Mouse (Mus musculus) kidney, embryonic 14.5 days (tissue): Measurements from ENCODE around the gene Cdh22. TPM values are rescaled to one million over a fixed set of nuclear protein-coding genes. Genes with fewer than 3 reads are reported as not detected.

Source experiments
- ATAC-seq: fragments of 200-750 bp; cut with Nextera tagmentation; 2 replicates; pipeline ENCODE4 v1.8.0; 2017; ENCODE audit warnings: moderate number of reproducible peaks, mild to moderate bottlenecking, moderate TSS enrichment, moderate library complexity; ENCODE audit not compliant: low FRiP score, low TSS enrichment
- H3K27ac ChIP-seq: fragments of 300-500 bp; sonication (generic); 2 replicates; pipeline ENCODE4 v1.5.1; 2014; ENCODE audit warnings: low read depth, mild to moderate bottlenecking, low read length, moderate library complexity, mixed read lengths
- H3K27me3 ChIP-seq: fragments of 300-500 bp; sonication (generic); 2 replicates; pipeline ENCODE4 v1.6.1; 2014; ENCODE audit warnings: mild to moderate bottlenecking, low read length; ENCODE audit not compliant: control insufficient read depth, insufficient read depth
- H3K36me3 ChIP-seq: fragments of 300-500 bp; sonication (generic); 2 replicates; pipeline ENCODE4 v1.6.1; 2014; ENCODE audit warnings: low read length, mixed read lengths; ENCODE audit not compliant: control insufficient read depth, insufficient read depth
- H3K4me1 ChIP-seq: fragments of 300-500 bp; sonication (generic); 2 replicates; pipeline ENCODE4 v1.6.1; 2014; ENCODE audit warnings: low read length, mixed read lengths; ENCODE audit not compliant: control insufficient read depth, insufficient read depth
- H3K4me2 ChIP-seq: fragments of 300-500 bp; sonication (generic); replicated peaks from 2 replicates; pipeline ENCODE4 v1.6.1; 2014; ENCODE audit warnings: low read depth, mild to moderate bottlenecking, low read length
- H3K4me3 ChIP-seq: fragments of 300-500 bp; sonication (generic); 2 replicates; pipeline ENCODE4 v1.5.1; 2014; ENCODE audit warnings: mild to moderate bottlenecking, low read length
- H3K9ac ChIP-seq: fragments of 300-500 bp; sonication (generic); 2 replicates; pipeline ENCODE4 v1.6.1; 2014; ENCODE audit warnings: low read depth, mild to moderate bottlenecking, low read length, moderate library complexity
- H3K9me3 ChIP-seq: fragments of 300-500 bp; sonication (generic); 2 replicates; pipeline ENCODE4 v1.6.1; 2016; ENCODE audit warnings: low read length; ENCODE audit not compliant: control insufficient read depth
- WGBS: fragments of 180-500 bp; shearing (Covaris S2); extraction: QIAGEN DNeasy Blood & Tissue Kit; methylation state at CpG from one replicate; pipeline ENCODE4 v1.1.7; 2014; 5-methylcytosine and 5-hydroxymethylcytosine counted together
- polyA plus RNA-seq: library from polyadenylated mRNA; unstranded; fragments of >200 nt; fragmentation: Nextera tagmentation; extraction: Ambion mirVana; gene quantifications from 2 replicates; pipeline ENCODE4 v1.2.1, GENCODE M21; 2014

The Cdh22 gene
- polyA plus RNA-seq, 1 experiment from 2014 or later, result 0.74 TPM

- Histone ChIP-seq H3K9me3 (no peaks in the 10 kb centered on the region), H3K4me3 (no peak overlapping the region), H3K9ac (no peak overlapping the region), H3K4me2 (no peak overlapping the region), H3K27me3 (peaks cover 32% of the 10 kb centered on the region), H3K4me1 (peaks cover 10% of the 10 kb centered on the region; the same call in 1 of the 2 replicates), H3K27ac (no peak overlapping the region), H3K36me3 (no peaks in the 10 kb centered on the region)
- no peak for ATAC-seq
- 82% methylated on average over 9 of the region's 9 CpGs for WGBS
These were observed 46.8 kb downstream of the Cdh22 start for GRCm38 (mm10) chr2:165187648-165188380.

- 28% methylated on average over 9 of the region's 9 CpGs for WGBS
- Histone ChIP-seq H3K27me3 (peaks cover 46% of the 10 kb centered on the region), H3K4me2 (no peak overlapping the region), H3K9me3 (no peaks in the 10 kb centered on the region), H3K4me3 (no peak overlapping the region), H3K4me1 (peaks cover 13% of the 10 kb centered on the region; the same call in 1 of the 2 replicates), H3K36me3 (no peaks in the 10 kb centered on the region), H3K9ac (no peak overlapping the region), H3K27ac (no peak overlapping the region)
- peak; percentile 63 for ATAC-seq
These were observed 50.5 kb downstream of the Cdh22 start for GRCm38 (mm10) chr2:165184015-165184633.

GRCm38 (mm10) chr2:165182085-165182976 is 52.3 kb downstream of the Cdh22 start:
- Histone ChIP-seq H3K9me3 (no peaks in the 10 kb centered on the region), H3K4me1 (peaks cover 13% of the 10 kb centered on the region; the same call in 1 of the 2 replicates), H3K27ac (0 out of 2 replicates have a peak overlapping the region, but pooled peaks have one; percentile 24), H3K27me3 (peaks cover 55% of the 10 kb centered on the region), H3K9ac (no peak overlapping the region), H3K4me3 (no peak overlapping the region), H3K4me2 (no peak overlapping the region), H3K36me3 (no peaks in the 10 kb centered on the region)
- 0 out of 2 replicates have a peak, but pooled peaks have one; percentile 50 for ATAC-seq
- 43% methylated on average over 11 of the region's 11 CpGs for WGBS

GRCm38 (mm10) chr2:165179231-165179630 is 55.4 kb downstream of the Cdh22 start:
- no peaks in the 10 kb centered on the region for H3K9me3 ChIP-seq
- WGBS, result 54% methylated on average over 10 of the region's 10 CpGs
- H3K4me2 ChIP-seq, result no peak overlapping the region
- peaks cover 13% of the 10 kb centered on the region; the same call in 1 of the 2 replicates for H3K4me1 ChIP-seq
- H3K36me3 ChIP-seq, result no peaks in the 10 kb centered on the region
- H3K27ac ChIP-seq, result no peak overlapping the region
- H3K27me3 ChIP-seq, result peaks cover 71% of the 10 kb centered on the region
- no peak for ATAC-seq
- H3K9ac ChIP-seq, result no peak overlapping the region
- no peak overlapping the region for H3K4me3 ChIP-seq

- H3K27me3 ChIP-seq, result peaks cover 71% of the 10 kb centered on the region
- no peak overlapping the region for H3K4me2 ChIP-seq
- H3K36me3 ChIP-seq, result no peaks in the 10 kb centered on the region
- no peak overlapping the region for H3K4me3 ChIP-seq
- ATAC-seq, result no peak
- no peaks in the 10 kb centered on the region for H3K9me3 ChIP-seq
- H3K4me1 ChIP-seq, result 0 out of 2 replicates have a peak, but pooled peaks cover 3% of the 10 kb centered on the region
- 21% methylated on average over 9 of the region's 9 CpGs for WGBS
- no peak overlapping the region for H3K27ac ChIP-seq
- no peak overlapping the region for H3K9ac ChIP-seq
These were observed 57.7 kb downstream of the Cdh22 start for GRCm38 (mm10) chr2:165176965-165177364.

- H3K4me1 ChIP-seq, result no peaks in the 10 kb centered on the region
- ATAC-seq, result no peak
- peaks cover 47% of the 10 kb centered on the region for H3K27me3 ChIP-seq
- no peaks in the 10 kb centered on the region for H3K36me3 ChIP-seq
- H3K4me3 ChIP-seq, result no peak overlapping the region
- H3K4me2 ChIP-seq, result no peak overlapping the region
- H3K27ac ChIP-seq, result no peak overlapping the region
- 5% methylated on average over 18 of the region's 18 CpGs for WGBS
- H3K9ac ChIP-seq, result no peak overlapping the region
- H3K9me3 ChIP-seq, result no peaks in the 10 kb centered on the region
These were observed 67.8 kb downstream of the Cdh22 start for GRCm38 (mm10) chr2:165166664-165167435.

GRCm38 (mm10) chr2:165162221-165162620 is 72.4 kb downstream of the Cdh22 start:
- no peak overlapping the region for H3K9ac ChIP-seq
- no peak overlapping the region for H3K4me2 ChIP-seq
- no peaks in the 10 kb centered on the region for H3K9me3 ChIP-seq
- H3K4me1 ChIP-seq, result no peaks in the 10 kb centered on the region
- ATAC-seq, result no peak
- WGBS, result 9% methylated on average over 5 of the region's 5 CpGs
- H3K27me3 ChIP-seq, result peaks cover 39% of the 10 kb centered on the region
- H3K36me3 ChIP-seq, result no peaks in the 10 kb centered on the region
- no peak overlapping the region for H3K4me3 ChIP-seq
- no peak overlapping the region for H3K27ac ChIP-seq

- H3K4me2 ChIP-seq, result no peak overlapping the region
- no peaks in the 10 kb centered on the region for H3K9me3 ChIP-seq
- H3K4me3 ChIP-seq, result no peak overlapping the region
- no peak for ATAC-seq
- H3K27me3 ChIP-seq, result peaks cover 21% of the 10 kb centered on the region
- WGBS, result 11% methylated on average over 5 of the region's 5 CpGs
- no peaks in the 10 kb centered on the region for H3K4me1 ChIP-seq
- no peak overlapping the region for H3K9ac ChIP-seq
- H3K27ac ChIP-seq, result no peak overlapping the region
- no peaks in the 10 kb centered on the region for H3K36me3 ChIP-seq
These were observed 74.2 kb downstream of the Cdh22 start for GRCm38 (mm10) chr2:165160466-165160865.
